Mouse (Mus musculus): ENCODE measurements at regions not wholly inside any gene's neighbourhood (a gene's known extent, or its start where the extent isn't known, plus 50 kb on each side); places are given as distances from the start of the nearest gene placed in this dataset.
A peak's percentile ranks its signal among the peaks of the same experiment; 100 is the strongest.

GRCm38 (mm10) chr4:39991851-39992250, 151.0 kb upstream of the Aco1 start:
- H3K4me3 ChIP-seq (ENCODE audit: low read depth, low read length): no peak overlapping the region
- H3K9ac ChIP-seq: no peak overlapping the region
- no peak for TF ChIP-seq CTCF (IDR thresholded peaks at IDR 0.05; ENCODE audit: low read depth)
- DNase-seq (no peak), ATAC-seq (no peak)
- WGBS: 88% methylated on average over 2 of the region's 2 CpGs
- H3K4me1 ChIP-seq (ENCODE audit: insufficient read depth): no peaks in the 10 kb centered on the region
- no peak overlapping the region for H3K27ac ChIP-seq (ENCODE audit: low read depth, low read length)
- H3K27me3 ChIP-seq (ENCODE audit: insufficient read depth, low read length): no peaks in the 10 kb centered on the region
- H3K9me3 ChIP-seq (ENCODE audit: low read length): no peaks in the 10 kb centered on the region
- no peaks in the 10 kb centered on the region for H3K36me3 ChIP-seq (ENCODE audit: insufficient read depth)
- no peak overlapping the region for H3K4me2 ChIP-seq (ENCODE audit: low read depth)

GRCm38 (mm10) chr4:39998771-39999422, 144.0 kb upstream of the Aco1 start:
- H3K36me3 ChIP-seq (ENCODE audit: insufficient read depth): no peaks in the 10 kb centered on the region
- no peak overlapping the region for H3K4me2 ChIP-seq (ENCODE audit: low read depth)
- 75% methylated on average over 5 of the region's 5 CpGs for WGBS
- H3K4me3 ChIP-seq (ENCODE audit: low read depth, low read length): no peak overlapping the region
- no peak overlapping the region for H3K9ac ChIP-seq
- DNase-seq (no peak), ATAC-seq (no peak)
- H3K9me3 ChIP-seq (ENCODE audit: low read length): no peaks in the 10 kb centered on the region
- H3K27ac ChIP-seq (ENCODE audit: low read depth, low read length): no peak overlapping the region
- H3K4me1 ChIP-seq (ENCODE audit: insufficient read depth): no peaks in the 10 kb centered on the region
- no peak for TF ChIP-seq CTCF (IDR thresholded peaks at IDR 0.05; ENCODE audit: low read depth)
- H3K27me3 ChIP-seq (ENCODE audit: insufficient read depth, low read length): no peaks in the 10 kb centered on the region

GRCm38 (mm10) chr4:40014666-40015065, 128.2 kb upstream of the Aco1 start:
- 8% methylated on average over 7 of the region's 7 CpGs for WGBS
- peak overlapping the region; percentile 35 for H3K4me3 ChIP-seq (ENCODE audit: low read depth, low read length)
- peak overlapping the region; percentile 44 for H3K4me2 ChIP-seq (ENCODE audit: low read depth)
- peak; percentile 88 for TF ChIP-seq CTCF (IDR thresholded peaks at IDR 0.05; ENCODE audit: low read depth)
- no peaks in the 10 kb centered on the region for H3K27me3 ChIP-seq (ENCODE audit: insufficient read depth, low read length)
- H3K36me3 ChIP-seq (ENCODE audit: insufficient read depth): no peaks in the 10 kb centered on the region
- no peaks in the 10 kb centered on the region for H3K9me3 ChIP-seq (ENCODE audit: low read length)
- H3K27ac ChIP-seq (ENCODE audit: low read depth, low read length): peak overlapping the region; percentile 57; the same call in 1 of the 2 replicates
- peak; percentile 92 for DNase-seq
- H3K9ac ChIP-seq: peak overlapping the region; percentile 54
- peak; percentile 91 for ATAC-seq
- no peaks in the 10 kb centered on the region for H3K4me1 ChIP-seq (ENCODE audit: insufficient read depth)

- no peak for TF ChIP-seq CTCF (IDR thresholded peaks at IDR 0.05; ENCODE audit: low read depth)
These were observed 126.0 kb upstream of the Aco1 start for GRCm38 (mm10) chr4:40016856-40017255.

GRCm38 (mm10) chr4:40018208-40018607, 124.7 kb upstream of the Aco1 start:
- peak; percentile 23; the same call in 1 of the 2 replicates for ATAC-seq
- H3K9me3 ChIP-seq (ENCODE audit: low read length): no peaks in the 10 kb centered on the region
- 52% methylated on average over 4 of the region's 4 CpGs for whole genome bisulfite sequencing

More at GRCm38 (mm10) chr4:40016856-40017255, 126.0 kb upstream of the Aco1 start:
- no peaks in the 10 kb centered on the region for H3K36me3 ChIP-seq (ENCODE audit: insufficient read depth)
- H3K9ac ChIP-seq: no peak overlapping the region
- H3K27me3 ChIP-seq (ENCODE audit: insufficient read depth, low read length): no peaks in the 10 kb centered on the region
- WGBS: 89% methylated on average over 15 of the region's 15 CpGs
- no peak overlapping the region for H3K27ac ChIP-seq (ENCODE audit: low read depth, low read length)
- no peak overlapping the region for H3K4me2 ChIP-seq (ENCODE audit: low read depth)
- no peaks in the 10 kb centered on the region for H3K9me3 ChIP-seq (ENCODE audit: low read length)
- no peaks in the 10 kb centered on the region for H3K4me1 ChIP-seq (ENCODE audit: insufficient read depth)
- DNase-seq (no peak), ATAC-seq (no peak)
- H3K4me3 ChIP-seq (ENCODE audit: low read depth, low read length): no peak overlapping the region

GRCm38 (mm10) chr4:40031361-40031760, 111.5 kb upstream of the Aco1 start:
- Histone ChIP-seq H3K27ac (ENCODE audit: low read depth, low read length) (no peak overlapping the region), H3K9me3 (ENCODE audit: low read length) (no peaks in the 10 kb centered on the region), H3K27me3 (ENCODE audit: insufficient read depth, low read length) (no peaks in the 10 kb centered on the region), H3K4me1 (ENCODE audit: insufficient read depth) (no peaks in the 10 kb centered on the region), H3K9ac (no peak overlapping the region), H3K4me2 (ENCODE audit: low read depth) (no peak overlapping the region), H3K36me3 (ENCODE audit: insufficient read depth) (no peaks in the 10 kb centered on the region), H3K4me3 (ENCODE audit: low read depth, low read length) (no peak overlapping the region)
- WGBS: 95% methylated on average over 1 of the region's 1 CpGs
- TF ChIP-seq CTCF (IDR thresholded peaks at IDR 0.05; ENCODE audit: low read depth): no peak
- ATAC-seq (no peak), DNase-seq (no peak)

More at GRCm38 (mm10) chr4:40018208-40018607, 124.7 kb upstream of the Aco1 start:
- no peak overlapping the region for H3K4me2 ChIP-seq (ENCODE audit: low read depth)
- H3K27me3 ChIP-seq (ENCODE audit: insufficient read depth, low read length): no peaks in the 10 kb centered on the region
- H3K9ac ChIP-seq: no peak overlapping the region
- H3K27ac ChIP-seq (ENCODE audit: low read depth, low read length): no peak overlapping the region
- peak; percentile 53 for DNase-seq
- H3K4me1 ChIP-seq (ENCODE audit: insufficient read depth): no peaks in the 10 kb centered on the region
- no peak overlapping the region for H3K4me3 ChIP-seq (ENCODE audit: low read depth, low read length)
- TF ChIP-seq CTCF (IDR thresholded peaks at IDR 0.05; ENCODE audit: low read depth): no peak
- H3K36me3 ChIP-seq (ENCODE audit: insufficient read depth): no peaks in the 10 kb centered on the region

- Histone ChIP-seq H3K4me2 (ENCODE audit: low read depth) (no peak overlapping the region), H3K4me3 (ENCODE audit: low read depth, low read length) (no peak overlapping the region), H3K9me3 (ENCODE audit: low read length) (no peaks in the 10 kb centered on the region), H3K27me3 (ENCODE audit: insufficient read depth, low read length) (no peaks in the 10 kb centered on the region), H3K36me3 (ENCODE audit: insufficient read depth) (no peaks in the 10 kb centered on the region), H3K9ac (no peak overlapping the region), H3K27ac (ENCODE audit: low read depth, low read length) (no peak overlapping the region), H3K4me1 (ENCODE audit: insufficient read depth) (no peaks in the 10 kb centered on the region)
- WGBS: 90% methylated on average over 10 of the region's 10 CpGs
- TF ChIP-seq CTCF (IDR thresholded peaks at IDR 0.05; ENCODE audit: low read depth): no peak
- ATAC-seq (no peak), DNase-seq (no peak)
These were observed 95.0 kb upstream of the Aco1 start for GRCm38 (mm10) chr4:40047846-40048245.
